Mouse (Mus musculus) inflammation-experienced regulatory T-cells (primary cell): ENCODE results near the gene Nudt1. TPM values are rescaled to one million over a fixed set of nuclear protein-coding genes. Genes with fewer than 3 reads are reported as not detected.

Source experiments
- polyA plus RNA-seq, 2 experiments: library from polyadenylated mRNA; unstranded; fragments of 100-300 nt; shearing (Covaris generic); gene quantifications; one replicate each; pipeline ENCODE4 v1.2.1; 2017

Gene Nudt1
- polyA plus RNA-seq: 10 to 100 TPM; 14.6 to 21.5 TPM

DNA sequence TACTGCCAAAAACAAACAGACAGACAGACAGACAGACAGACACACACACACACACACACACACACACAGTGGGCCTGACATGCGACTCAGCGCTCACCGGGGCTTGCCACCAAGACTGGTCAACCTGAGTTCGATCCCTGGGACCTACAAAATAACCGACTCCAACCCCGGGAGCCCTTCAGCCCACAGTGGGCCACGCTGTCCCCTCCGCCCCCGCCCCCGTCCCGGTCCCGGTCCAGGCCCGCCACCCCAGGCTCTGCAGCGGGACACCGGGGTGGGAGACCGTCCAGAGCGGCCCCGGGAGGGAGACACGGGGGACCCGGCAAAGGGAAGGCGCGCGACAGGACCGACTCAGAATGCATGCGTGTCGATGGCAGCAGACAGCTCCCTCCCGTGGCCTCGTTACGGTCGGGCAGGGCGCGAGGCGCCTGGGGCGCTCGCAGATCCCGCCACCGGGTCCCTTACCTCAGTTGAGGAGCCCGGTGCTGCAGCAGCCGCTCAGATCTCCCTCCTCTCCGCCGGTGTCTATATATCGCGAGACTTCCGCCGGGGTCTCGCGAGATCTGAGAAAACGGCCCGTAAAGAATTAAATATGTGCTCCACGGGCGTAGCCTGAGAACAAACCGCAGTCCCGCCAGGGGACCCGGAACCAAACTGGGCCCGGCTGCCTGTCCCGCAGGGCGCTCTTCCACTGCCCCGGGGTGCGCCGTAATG is at the start of gene Nudt1, which contains the start of gene Mad1l1:
Nudt1 (plus strand) TSS at position 615 of the 714 bp plus-strand sequence.
Mad1l1 (minus strand) TSS at position 511 of the 714 bp plus-strand sequence.

DNA sequence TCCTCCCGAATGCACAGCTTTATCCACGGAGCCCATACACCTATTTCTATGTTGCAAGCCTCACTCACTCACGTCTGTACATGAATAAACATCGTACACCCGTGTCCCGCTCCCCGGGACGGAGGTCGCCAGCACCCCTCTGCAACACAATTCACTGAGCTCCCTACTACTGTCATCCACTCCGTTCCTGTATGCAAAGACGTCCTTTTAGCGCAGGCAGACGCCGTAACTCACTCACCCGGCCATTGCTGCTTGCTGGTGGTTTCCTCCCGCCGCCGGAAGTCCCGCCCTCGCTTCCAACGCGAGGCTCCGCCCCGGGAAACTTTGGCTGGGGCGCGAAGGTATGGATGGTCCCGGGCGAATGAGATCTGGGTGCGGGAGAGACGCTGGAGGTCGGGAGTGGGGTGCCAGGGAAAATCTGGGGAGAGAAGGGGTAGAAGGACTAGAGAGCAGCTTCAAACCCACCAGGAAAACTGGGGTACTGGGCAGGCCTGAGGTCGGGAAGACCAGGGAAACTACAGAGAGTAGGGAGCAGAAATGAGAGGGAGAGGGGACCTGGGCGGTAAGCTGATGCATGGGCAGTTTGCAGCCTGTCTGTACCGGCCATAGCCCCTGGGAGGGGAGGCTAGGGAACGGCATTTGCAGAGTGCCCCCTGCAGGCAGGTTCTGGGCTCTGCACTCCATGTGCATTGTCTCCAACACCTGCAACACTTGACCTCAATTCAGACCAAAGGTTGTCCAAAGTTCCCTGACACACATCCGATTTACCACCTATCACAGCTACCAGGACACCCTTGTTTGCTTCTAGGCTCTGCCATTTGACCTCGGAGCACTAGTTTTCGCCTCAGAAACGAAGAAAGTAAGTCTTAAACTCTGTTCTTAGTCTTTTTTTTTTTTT is 10.4 kb downstream of the Nudt1 start, which contains the start of gene Mrm2:
Mrm2 (minus strand) TSS at position 284 of the 898 bp plus-strand sequence.

Other genes starting within 250 kb of the Nudt1 start
- gene Mad1l1, start 104 bp upstream of the Nudt1 start, polyA plus RNA-seq: 10 to 100 TPM; 24.0 to 25.7 TPM
- gene Mrm2, start 10.2 kb downstream of the Nudt1 start, polyA plus RNA-seq: 10 to 100 TPM; 12.9 to 17.2 TPM
- 1 to 10 TPM; 1.8 to 2.2 TPM for gene Snx8, start 67.6 kb downstream of the Nudt1 start, polyA plus RNA-seq
- gene Eif3b, start 97.7 kb downstream of the Nudt1 start, polyA plus RNA-seq: 100 to 1,000 TPM; 193 to 230 TPM
- under 1 TPM in 1 of 2 experiments, not detected in 1; 0.12 TPM for gene Gm4869, start 124.0 kb downstream of the Nudt1 start, polyA plus RNA-seq
- gene Chst12, start 183.9 kb downstream of the Nudt1 start, polyA plus RNA-seq: 10 to 100 TPM; 36.9 to 52.0 TPM
- gene Grifin, start 243.4 kb downstream of the Nudt1 start, polyA plus RNA-seq: 1 to 10 TPM in 1 of 2 experiments, not detected in 1; 1.2 TPM